Mouse (Mus musculus): ENCODE data around the gene Cnot4.

GRCm38 (mm10) chr6:34989263-34989662 lies 144.3 kb downstream of the Cnot4 start:
- TF ChIP-seq POLR2A (IDR thresholded peaks at IDR 0.05; ENCODE audit: insufficient read depth, low read depth, low read length) (no peak), CTCF (IDR thresholded peaks at IDR 0.05) (no peak)
